In the genomic region with DNA sequence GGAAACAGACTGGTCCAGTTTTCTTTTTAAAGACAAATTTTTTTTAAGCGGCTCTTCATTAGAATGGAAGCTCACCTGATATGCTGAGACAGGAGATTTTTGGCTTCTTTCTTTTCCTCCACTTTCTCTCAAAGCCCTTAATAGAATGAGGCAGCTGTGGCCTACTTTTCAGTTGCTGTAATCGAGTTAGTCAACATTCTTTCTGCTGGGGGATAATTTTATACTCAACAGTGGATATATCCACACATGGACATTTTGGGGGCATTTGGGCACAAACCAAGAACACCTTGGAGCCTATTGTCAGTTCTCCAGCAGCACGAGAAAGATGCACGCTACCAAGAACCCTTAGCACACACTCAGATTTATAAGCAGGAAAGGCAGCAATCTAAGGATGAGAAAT, we compare ENCODE assay signal across 15 mouse cellular contexts.
"Had no signal": no experiment of that assay in that cellular context is flagged by ENCODE, and none has a peak within 500 bp of the region (broad histone marks: within the 10 kb centered on the region; RNA-seq: fewer than 3 reads in every experiment).

No protein-coding gene starts in this region.

- ATAC-seq: forebrain, postnatal 0 days; hindbrain, postnatal 0 days; intestine, embryonic 16.5 days had no signal

- DNase-seq: forebrain, postnatal 0 days; gastrocnemius, postnatal 14 days; gastrocnemius, postnatal 36 days; heart, adult 11 months; heart, adult 2 months; heart, postnatal 14 days; heart, postnatal 36 days; kidney, adult 11 months; kidney, adult 2 months; kidney, adult 9 months; kidney, postnatal 14 days; kidney, postnatal 4 days; liver had no signal
